Mouse (Mus musculus): ENCODE data around the gene Iffo2.
A peak's percentile ranks its signal among the peaks of the same experiment; 100 is the strongest.

Iffo2 gene

GRCm38 (mm10) chr4:139641829-139642425 is 111.6 kb downstream of the Iffo2 start:
- no peak for DNase-seq (ENCODE audit: low spot score)

DNA sequence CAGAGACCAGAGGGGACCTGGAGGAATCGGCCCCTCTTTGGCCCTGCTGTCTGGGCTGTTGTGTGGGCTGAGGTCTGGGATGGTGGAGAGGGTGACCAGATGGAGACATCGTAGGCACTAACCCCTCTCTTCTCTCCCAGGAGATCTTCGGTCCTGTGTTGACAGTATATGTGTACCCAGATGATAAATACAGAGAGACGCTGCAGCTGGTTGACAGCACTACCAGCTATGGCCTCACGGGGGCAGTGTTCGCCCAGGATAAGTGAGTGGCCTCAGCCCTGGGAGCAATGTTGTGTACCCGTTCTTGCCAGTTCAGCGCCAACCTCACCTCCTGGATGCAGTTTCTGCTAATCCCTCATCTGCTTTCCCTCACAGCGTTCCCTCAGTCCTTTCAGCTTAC is 113.6 kb downstream of the Iffo2 start:
- DNase-seq (ENCODE audit: low spot score): peak; percentile 85

GRCm38 (mm10) chr4:139646916-139647315 is 116.6 kb downstream of the Iffo2 start:
- no peak for DNase-seq (ENCODE audit: low spot score)

- DNase-seq (ENCODE audit: low spot score): no peak
Observed at GRCm38 (mm10) chr4:139650086-139650743, 119.9 kb downstream of the Iffo2 start.

GRCm38 (mm10) chr4:139650907-139651306 is 120.6 kb downstream of the Iffo2 start:
- no peak for DNase-seq (ENCODE audit: low spot score)

- DNase-seq (ENCODE audit: low spot score): no peak
Observed at GRCm38 (mm10) chr4:139653238-139653637, 122.9 kb downstream of the Iffo2 start, which contains the start of gene Tas1r2. TSS of gene Tas1r2 (plus strand) at chr4:139653538.

DNA sequence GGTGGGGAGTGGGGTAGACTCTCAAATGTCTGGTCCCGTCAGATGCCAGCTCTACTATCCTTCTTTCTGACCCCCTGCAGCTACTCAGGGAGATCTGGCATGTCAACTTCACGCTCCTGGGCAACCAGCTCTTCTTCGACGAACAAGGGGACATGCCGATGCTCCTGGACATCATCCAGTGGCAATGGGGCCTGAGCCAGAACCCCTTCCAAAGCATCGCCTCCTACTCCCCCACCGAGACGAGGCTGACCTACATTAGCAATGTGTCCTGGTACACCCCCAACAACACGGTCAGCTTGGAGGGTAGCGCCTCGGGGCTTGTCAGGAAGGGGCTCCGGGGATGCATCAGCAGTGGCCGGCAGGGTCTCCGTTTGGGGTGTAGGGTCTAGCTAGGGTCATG is 131.5 kb downstream of the Iffo2 start:
- no peak for DNase-seq (ENCODE audit: low spot score)

DNA sequence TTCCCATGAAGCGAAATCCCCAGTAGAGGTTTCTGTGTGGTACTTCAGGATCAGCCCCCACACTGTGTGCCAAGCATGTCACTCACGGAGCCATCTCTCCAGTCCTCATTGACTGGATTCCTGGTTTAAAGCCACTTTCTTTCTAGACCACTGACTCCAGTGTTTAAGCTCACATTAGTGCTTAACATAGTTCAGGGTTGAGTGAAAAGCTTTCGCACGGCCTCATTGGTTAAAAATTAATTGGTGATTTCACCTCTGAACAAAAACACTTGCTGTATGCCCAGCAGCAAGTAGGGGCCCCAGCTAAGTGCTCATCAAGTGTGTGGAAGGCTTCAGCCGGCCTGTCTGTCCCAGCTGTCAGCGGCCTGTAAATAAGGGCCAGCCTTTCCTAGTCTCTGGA is 137.3 kb downstream of the Iffo2 start:
- DNase-seq (ENCODE audit: low spot score): no peak

- DNase-seq (ENCODE audit: low spot score): peak; percentile 41
Observed at GRCm38 (mm10) chr4:139669847-139670246, 139.5 kb downstream of the Iffo2 start.
